Mouse (Mus musculus) forebrain, embryonic 10.5 days (tissue): ENCODE results near the gene D630045J12Rik. TPM values are rescaled to one million over a fixed set of nuclear protein-coding genes. Genes with fewer than 3 reads are reported as not detected.

Source experiments
- DNase-seq: peaks from one replicate; pipeline ENCODE4 v3.0.0-alpha.2; 2017; ENCODE audit warnings: low spot score; ENCODE audit errors: extremely low spot score
- H3K27ac ChIP-seq: fragments of 300-500 bp; sonication (generic); 2 replicates; pipeline ENCODE4 v1.5.1; 2016; ENCODE audit warnings: mild to moderate bottlenecking
- H3K27me3 ChIP-seq: fragments of 300-500 bp; sonication (generic); 2 replicates; pipeline ENCODE4 v1.6.1; 2016; ENCODE audit warnings: mild to moderate bottlenecking; ENCODE audit not compliant: poor library complexity, severe bottlenecking
- H3K36me3 ChIP-seq: fragments of 300-500 bp; sonication (generic); replicated peaks from 2 replicates; pipeline ENCODE4 v1.6.1; 2016; ENCODE audit warnings: mild to moderate bottlenecking, moderate library complexity
- H3K4me1 ChIP-seq: fragments of 300-500 bp; sonication (generic); 2 replicates; pipeline ENCODE4 v1.6.1; 2016
- H3K4me3 ChIP-seq: fragments of 300-500 bp; sonication (generic); 2 replicates; pipeline ENCODE4 v1.5.1; 2016; ENCODE audit warnings: mild to moderate bottlenecking, moderate library complexity
- H3K9me3 ChIP-seq: fragments of 300-500 bp; sonication (generic); 2 replicates; pipeline ENCODE4 v1.6.1; 2016; ENCODE audit warnings: mild to moderate bottlenecking, moderate library complexity
- WGBS: fragments of 180-500 bp; shearing (Covaris S2); methylation state at CpG from one replicate; pipeline ENCODE4 v1.1.7; 2016; 5-methylcytosine and 5-hydroxymethylcytosine counted together
- polyA plus RNA-seq: library from polyadenylated mRNA; unstranded; fragments of >200 nt; fragmentation: Nextera tagmentation; extraction: Ambion mirVana; gene quantifications from 2 replicates; pipeline ENCODE4 v1.2.1, GENCODE M21; 2016

D630045J12Rik gene
- polyA plus RNA-seq, 1 experiment from 2014 or later, result 6.3 TPM

GRCm38 (mm10) chr6:38235991-38236658 is 17.7 kb downstream of the D630045J12Rik start:
- 80% methylated on average over 7 of the region's 7 CpGs for WGBS
- no peak overlapping the region for H3K4me3 ChIP-seq
- H3K4me1 ChIP-seq, result peaks cover 17% of the 10 kb centered on the region
- H3K9me3 ChIP-seq, result no peaks in the 10 kb centered on the region
- no peaks in the 10 kb centered on the region for H3K27me3 ChIP-seq
- H3K27ac ChIP-seq, result no peak overlapping the region
- DNase-seq, result no peak
- peaks cover 2% of the 10 kb centered on the region; the same call in 1 of the 2 replicates for H3K36me3 ChIP-seq

GRCm38 (mm10) chr6:38233803-38234202 is 20.0 kb downstream of the D630045J12Rik start:
- Histone ChIP-seq H3K9me3 (peaks cover 6% of the 10 kb centered on the region; the same call in 1 of the 2 replicates), H3K4me3 (no peak overlapping the region), H3K27ac (no peak overlapping the region), H3K4me1 (peaks cover 17% of the 10 kb centered on the region), H3K27me3 (no peaks in the 10 kb centered on the region), H3K36me3 (peaks cover 7% of the 10 kb centered on the region)
- 94% methylated on average over 3 of the region's 3 CpGs for WGBS
- no peak for DNase-seq

- DNase-seq, result no peak
- 76% methylated on average over 3 of the region's 3 CpGs for WGBS
- no peak overlapping the region for H3K27ac ChIP-seq
Observed at GRCm38 (mm10) chr6:38232917-38233316, 20.9 kb downstream of the D630045J12Rik start.

GRCm38 (mm10) chr6:38231994-38232393 is 21.8 kb downstream of the D630045J12Rik start:
- peaks cover 12% of the 10 kb centered on the region; the same call in 1 of the 2 replicates for H3K9me3 ChIP-seq
- DNase-seq, result no peak
- peaks cover 17% of the 10 kb centered on the region for H3K4me1 ChIP-seq
- no peak overlapping the region for H3K4me3 ChIP-seq
- H3K27ac ChIP-seq, result no peak overlapping the region
- H3K36me3 ChIP-seq, result peaks cover 15% of the 10 kb centered on the region
- no peaks in the 10 kb centered on the region for H3K27me3 ChIP-seq
- 71% methylated on average over 4 of the region's 4 CpGs for WGBS

More at GRCm38 (mm10) chr6:38232917-38233316, 20.9 kb downstream of the D630045J12Rik start:
- Histone ChIP-seq H3K4me1 (peaks cover 17% of the 10 kb centered on the region), H3K27me3 (no peaks in the 10 kb centered on the region), H3K36me3 (peaks cover 15% of the 10 kb centered on the region), H3K4me3 (no peak overlapping the region), H3K9me3 (peaks cover 12% of the 10 kb centered on the region; the same call in 1 of the 2 replicates)

- peaks cover 9% of the 10 kb centered on the region; the same call in 1 of the 2 replicates for H3K9me3 ChIP-seq
- no peak for DNase-seq
- H3K27me3 ChIP-seq, result no peaks in the 10 kb centered on the region
- H3K4me3 ChIP-seq, result no peak overlapping the region
- no peak overlapping the region for H3K27ac ChIP-seq
- peaks cover 11% of the 10 kb centered on the region for H3K36me3 ChIP-seq
- H3K4me1 ChIP-seq, result peaks cover 15% of the 10 kb centered on the region
- WGBS, result 44% methylated on average over 1 of the region's 1 CpGs
Observed at GRCm38 (mm10) chr6:38224079-38224478, 29.7 kb downstream of the D630045J12Rik start.

- H3K27me3 ChIP-seq, result no peaks in the 10 kb centered on the region
- no peak overlapping the region for H3K27ac ChIP-seq
- peaks cover 5% of the 10 kb centered on the region for H3K36me3 ChIP-seq
- H3K4me3 ChIP-seq, result no peak overlapping the region
- peaks cover 12% of the 10 kb centered on the region for H3K4me1 ChIP-seq
- 98% methylated on average over 2 of the region's 2 CpGs for WGBS
- no peak for DNase-seq
- no peaks in the 10 kb centered on the region; the same call in 1 of the 2 replicates for H3K9me3 ChIP-seq
Observed at GRCm38 (mm10) chr6:38219261-38219660, 34.5 kb downstream of the D630045J12Rik start.

GRCm38 (mm10) chr6:38215448-38216110 is 38.2 kb downstream of the D630045J12Rik start:
- Histone ChIP-seq H3K27me3 (0 out of 2 replicates have a peak, but pooled peaks cover under 1% of the 10 kb centered on the region), H3K9me3 (peaks cover 16% of the 10 kb centered on the region), H3K27ac (no peak overlapping the region), H3K4me1 (0 out of 2 replicates have a peak, but pooled peaks cover 5% of the 10 kb centered on the region), H3K4me3 (no peak overlapping the region), H3K36me3 (peaks cover 22% of the 10 kb centered on the region)
- no peak for DNase-seq
- 76% methylated on average over 14 of the region's 14 CpGs for WGBS

- WGBS, result 38% methylated on average over 2 of the region's 2 CpGs
- DNase-seq, result no peak
- peaks cover 18% of the 10 kb centered on the region for H3K36me3 ChIP-seq
- peaks cover 61% of the 10 kb centered on the region for H3K27me3 ChIP-seq
- H3K4me3 ChIP-seq, result no peak overlapping the region
- H3K4me1 ChIP-seq, result peaks cover 48% of the 10 kb centered on the region
- H3K27ac ChIP-seq, result peak overlapping the region; percentile 74
- H3K9me3 ChIP-seq, result peaks cover 15% of the 10 kb centered on the region
Observed at GRCm38 (mm10) chr6:38207621-38208020, 46.2 kb downstream of the D630045J12Rik start.

- 1% methylated on average over 8 of the region's 8 CpGs for WGBS
- peaks cover 61% of the 10 kb centered on the region for H3K27me3 ChIP-seq
- H3K4me3 ChIP-seq, result no peak overlapping the region
- peaks cover 9% of the 10 kb centered on the region for H3K9me3 ChIP-seq
- H3K27ac ChIP-seq, result peak overlapping the region; percentile 74
- DNase-seq, result peak; percentile 74
- H3K36me3 ChIP-seq, result peaks cover 14% of the 10 kb centered on the region
- H3K4me1 ChIP-seq, result peaks cover 48% of the 10 kb centered on the region
Observed at GRCm38 (mm10) chr6:38206941-38207531, 46.8 kb downstream of the D630045J12Rik start.

GRCm38 (mm10) chr6:38205375-38205774 is 48.4 kb downstream of the D630045J12Rik start:
- Histone ChIP-seq H3K4me3 (no peak overlapping the region), H3K36me3 (peaks cover 13% of the 10 kb centered on the region), H3K9me3 (peaks cover 8% of the 10 kb centered on the region), H3K4me1 (peaks cover 48% of the 10 kb centered on the region), H3K27me3 (peaks cover 58% of the 10 kb centered on the region), H3K27ac (no peak overlapping the region; the same call in 1 of the 2 replicates)
- 88% methylated on average over 6 of the region's 6 CpGs for WGBS
- no peak for DNase-seq

- H3K36me3 ChIP-seq, result peaks cover 3% of the 10 kb centered on the region
- H3K9me3 ChIP-seq, result peaks cover 3% of the 10 kb centered on the region
- H3K27ac ChIP-seq, result no peak overlapping the region
- DNase-seq, result no peak
- H3K4me3 ChIP-seq, result no peak overlapping the region
- WGBS, result 62% methylated on average over 4 of the region's 4 CpGs
- H3K27me3 ChIP-seq, result peaks cover 43% of the 10 kb centered on the region
- H3K4me1 ChIP-seq, result peaks cover 52% of the 10 kb centered on the region
Observed at GRCm38 (mm10) chr6:38203820-38204219, 50.0 kb downstream of the D630045J12Rik start.

- no peaks in the 10 kb centered on the region for H3K36me3 ChIP-seq
- H3K4me1 ChIP-seq, result peaks cover 47% of the 10 kb centered on the region
- no peak overlapping the region for H3K27ac ChIP-seq
- H3K4me3 ChIP-seq, result no peak overlapping the region
- peaks cover 35% of the 10 kb centered on the region for H3K27me3 ChIP-seq
- no peaks in the 10 kb centered on the region for H3K9me3 ChIP-seq
- WGBS, result 89% methylated on average over 12 of the region's 12 CpGs
- no peak for DNase-seq
Observed at GRCm38 (mm10) chr6:38202816-38203215, 51.0 kb downstream of the D630045J12Rik start.
